Mouse (Mus musculus) hindlimb bud, embryonic 11.5 days (tissue): ENCODE measurements around the gene Med18.
A peak's percentile ranks its signal among the peaks of the same experiment; 100 is the strongest.
"Not testable (repeated sequence)": the region's sequence is repeated elsewhere in the genome, so short reads cannot be mapped to it uniquely, and the experiment has no call there.

Source experiments
- DNase-seq: peaks from one replicate; pipeline ENCODE4 v3.0.0-alpha.2; 2012; ENCODE audit warnings: low read depth, low spot score; ENCODE audit errors: extremely low spot score

The Med18 gene

GRCm38 (mm10) chr4:132421923-132422782 lies 41.6 kb downstream of the Med18 start, which contains the start of gene Phactr4:
Phactr4 (minus strand) TSS chr4:132422489.
- peak; percentile 79 for DNase-seq

- DNase-seq = peak; percentile 61
Observed at GRCm38 (mm10) chr4:132421556-132421922, 42.2 kb downstream of the Med18 start.

GRCm38 (mm10) chr4:132420471-132420870 lies 43.2 kb downstream of the Med18 start:
- no peak for DNase-seq

- no peak for DNase-seq
Observed at GRCm38 (mm10) chr4:132415966-132416365, 47.8 kb downstream of the Med18 start.

- not testable (repeated sequence) for DNase-seq
Observed at GRCm38 (mm10) chr4:132413257-132413656, 50.5 kb downstream of the Med18 start.

- no peak for DNase-seq
Observed at GRCm38 (mm10) chr4:132411322-132412094, 52.2 kb downstream of the Med18 start.

- no peak for DNase-seq
Observed at GRCm38 (mm10) chr4:132409587-132410229, 54.0 kb downstream of the Med18 start.
